In the genomic region with DNA sequence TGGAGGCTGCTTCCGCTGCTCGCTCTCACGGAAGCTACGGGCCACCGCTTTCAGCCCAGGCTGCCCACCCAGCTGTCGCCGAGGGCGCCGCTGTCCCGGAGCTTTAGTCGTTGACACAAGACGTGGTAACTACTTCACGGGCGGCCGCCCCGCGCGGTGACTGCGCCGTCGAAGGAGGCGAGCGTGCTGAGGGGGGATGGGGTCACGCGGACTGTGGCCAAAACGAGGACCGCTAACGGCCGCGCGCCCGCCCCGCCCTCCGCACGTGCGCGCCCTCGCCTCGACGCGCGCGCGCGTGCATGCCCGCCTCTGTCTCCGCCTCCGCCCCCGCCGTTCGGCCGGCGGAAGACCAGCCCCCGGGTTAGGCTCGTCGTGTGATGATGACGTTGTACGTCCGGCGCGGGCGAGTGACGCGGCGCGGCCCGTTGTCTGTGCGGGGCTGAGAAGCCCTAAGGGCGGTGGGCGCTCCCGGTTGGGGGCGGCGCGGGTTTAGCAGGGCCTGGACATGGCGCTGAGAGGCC, we compare ENCODE assay signal across 8 mouse cellular contexts. TPM values are rescaled to one million over a fixed set of nuclear protein-coding genes. Genes with fewer than 3 reads are reported as not detected.
DNase-seq lines count a peak whose midpoint lies in the region; ATAC-seq and TF ChIP-seq lines count a peak whose summit lies in the region.

A gene (minus strand): TSS at position 234 of the 521 bp plus-strand sequence.
A gene (plus strand): TSS at position 367 of the 521 bp plus-strand sequence.

- peak within 1 kb of the TSS; percentile 89 for H3K9ac ChIP-seq in embryonic facial prominence, embryonic 15.5 days
- H3K9ac ChIP-seq in limb, embryonic 14.5 days (ENCODE audit: low read depth, low read length, severe bottlenecking) = peak within 1 kb of the TSS; percentile 99
- peak within 1 kb of the TSS; percentile 97 for H3K9ac ChIP-seq in midbrain, embryonic 16.5 days (ENCODE audit: low read depth, low read length)

- peak; percentile 99 for DNase-seq in B cell, adult 2 months
- peak; percentile 92 to 93 for DNase-seq in heart, adult 9 months (ENCODE audit: low spot score in 2 of 2)
- DNase-seq in kidney, adult 9 months = peak; percentile 94
- peak; percentile 95 for DNase-seq in limb, embryonic 14.5 days (ENCODE audit: low spot score)
- DNase-seq in spleen, adult 2 months (ENCODE audit: low read depth in 1 of 2, low spot score in 2 of 2) = peak; percentile 84 to 93

- peaks cover 35% of the 10 kb centered on the region for H3K36me3 ChIP-seq in embryonic facial prominence, embryonic 15.5 days
- H3K36me3 ChIP-seq in limb, embryonic 14.5 days (ENCODE audit: control insufficient read depth, insufficient read depth, low read length) = peaks cover 34% of the 10 kb centered on the region
- peaks cover 18% of the 10 kb centered on the region for H3K36me3 ChIP-seq in midbrain, embryonic 16.5 days (ENCODE audit: control insufficient read depth, insufficient read depth, low read length)
- H3K36me3 ChIP-seq in spleen, adult 2 months (ENCODE audit: control insufficient read depth, insufficient read depth, low read length) = peaks cover 15% of the 10 kb centered on the region

- peaks cover 8% of the 10 kb centered on the region for H3K4me1 ChIP-seq in bone marrow macrophage, adult 2 months (ENCODE audit: control insufficient read depth, insufficient read depth, low read length)
- peaks cover 16% of the 10 kb centered on the region for H3K4me1 ChIP-seq in embryonic facial prominence, embryonic 15.5 days
- peaks cover 5% of the 10 kb centered on the region for H3K4me1 ChIP-seq in limb, embryonic 14.5 days (ENCODE audit: control insufficient read depth, insufficient read depth, low read length)
- H3K4me1 ChIP-seq in midbrain, embryonic 16.5 days (ENCODE audit: control insufficient read depth, insufficient read depth, low read length) = peaks cover 19% of the 10 kb centered on the region
- H3K4me1 ChIP-seq in spleen, adult 2 months (ENCODE audit: control insufficient read depth, insufficient read depth, insufficient read length) = no peaks in the 10 kb centered on the region; the same call in 1 of the 2 replicates

- no peaks in the 10 kb centered on the region for H3K9me3 ChIP-seq in embryonic facial prominence, embryonic 15.5 days (replicated peaks)
- H3K9me3 ChIP-seq in limb, embryonic 14.5 days (ENCODE audit: control insufficient read depth, low read length) = no peaks in the 10 kb centered on the region
- H3K9me3 ChIP-seq in midbrain, embryonic 16.5 days (replicated peaks; ENCODE audit: control insufficient read depth, low read length, poor library complexity, severe bottlenecking) = no peaks in the 10 kb centered on the region

- H3K27ac ChIP-seq in bone marrow macrophage, adult 2 months (ENCODE audit: insufficient read depth, low read depth, low read length) = peak within 1 kb of the TSS; percentile 94
- peak within 1 kb of the TSS; percentile 94 for H3K27ac ChIP-seq in embryonic facial prominence, embryonic 15.5 days (replicated peaks)
- H3K27ac ChIP-seq in limb, embryonic 14.5 days (replicated peaks; ENCODE audit: low read depth, low read length) = peak within 1 kb of the TSS; percentile 93
- H3K27ac ChIP-seq in midbrain, embryonic 16.5 days (ENCODE audit: low read length) = peak within 1 kb of the TSS; percentile 95
- H3K27ac ChIP-seq in spleen, adult 2 months (ENCODE audit: insufficient read depth, low read length) = peak within 1 kb of the TSS; percentile 100

- peak; percentile 93 for ATAC-seq in embryonic facial prominence, embryonic 15.5 days (ENCODE audit: insufficient number of reproducible peaks, low FRiP score, low TSS enrichment, low read depth)
- ATAC-seq in limb, embryonic 14.5 days (ENCODE audit: low FRiP score, low read depth) = peak; percentile 91
- peak; percentile 89 for ATAC-seq in midbrain, embryonic 16.5 days

- TF ChIP-seq POLR2A in bone marrow macrophage, adult 2 months (IDR thresholded peaks at IDR 0.05; ENCODE audit: borderline replicate concordance, low read depth, low read length) = no peak
- peak; percentile 59; the same call in 1 of the 2 replicates for TF ChIP-seq POLR2A in limb, embryonic 14.5 days (IDR thresholded peaks at IDR 0.05; ENCODE audit: borderline replicate concordance, extremely low read depth, insufficient read depth, insufficient read length)
- TF ChIP-seq POLR2A in spleen, adult 2 months (IDR thresholded peaks at IDR 0.05; ENCODE audit: low read depth, low read length) = peak; percentile 53

- TF ChIP-seq CTCF in bone marrow macrophage, adult 2 months (IDR thresholded peaks at IDR 0.05; ENCODE audit: low read depth, low read length) = no peak
- TF ChIP-seq CTCF in spleen, adult 2 months (IDR thresholded peaks at IDR 0.05; ENCODE audit: extremely low read depth, insufficient read depth, insufficient read length, insufficient replicate concordance) = no peak

- H3K27me3 ChIP-seq in embryonic facial prominence, embryonic 15.5 days = no peaks in the 10 kb centered on the region
- H3K27me3 ChIP-seq in limb, embryonic 14.5 days (ENCODE audit: control insufficient read depth, insufficient read depth, low read length) = no peaks in the 10 kb centered on the region
- no peaks in the 10 kb centered on the region for H3K27me3 ChIP-seq in midbrain, embryonic 16.5 days (ENCODE audit: control insufficient read depth, insufficient read depth, low read depth, low read length)
- no peaks in the 10 kb centered on the region for H3K27me3 ChIP-seq in spleen, adult 2 months (ENCODE audit: control insufficient read depth, insufficient read depth, low read length)

- peak within 1 kb of the TSS; percentile 68 for H3K4me2 ChIP-seq in embryonic facial prominence, embryonic 15.5 days (replicated peaks)
- peak within 1 kb of the TSS; percentile 76 for H3K4me2 ChIP-seq in limb, embryonic 14.5 days (replicated peaks; ENCODE audit: low read depth, low read length, severe bottlenecking)
- H3K4me2 ChIP-seq in midbrain, embryonic 16.5 days (ENCODE audit: low read length) = peak within 1 kb of the TSS; percentile 69

- peak within 1 kb of the TSS; percentile 91 for H3K4me3 ChIP-seq in bone marrow macrophage, adult 2 months (ENCODE audit: insufficient read depth, low read length)
- peak within 1 kb of the TSS; percentile 75 for H3K4me3 ChIP-seq in embryonic facial prominence, embryonic 15.5 days (replicated peaks)
- H3K4me3 ChIP-seq in limb, embryonic 14.5 days (replicated peaks; ENCODE audit: low read length) = peak within 1 kb of the TSS; percentile 97
- peak within 1 kb of the TSS; percentile 90 for H3K4me3 ChIP-seq in midbrain, embryonic 16.5 days (ENCODE audit: low read depth, low read length)
- peak within 1 kb of the TSS; percentile 87 for H3K4me3 ChIP-seq in spleen, adult 2 months (ENCODE audit: extremely low read depth, insufficient read depth, insufficient read length)

- under 1% methylated on average over 75 of the region's 75 CpGs for WGBS in embryonic facial prominence, embryonic 15.5 days
- under 1% methylated on average over 48 of the region's 75 CpGs for WGBS in limb, embryonic 14.5 days
- WGBS in midbrain, embryonic 16.5 days = under 1% methylated on average over 40 of the region's 75 CpGs
- under 1% methylated on average over 75 of the region's 75 CpGs for WGBS in spleen, adult 2 months

RNA-seq across cellular contexts. Expression of the first gene that starts in this region (rescaled TPM):
- polyA plus RNA-seq in bone marrow macrophage, adult 2 months (2012; ENCODE audit: insufficient read depth, insufficient read length, missing spikeins) = 10.5 and 13.2 TPM in 2 replicates
- polyA plus RNA-seq in embryonic facial prominence, embryonic 15.5 days (2015; fragmentation: Nextera tagmentation; extraction: Ambion mirVana) = 10.1 and 12.1 TPM in 2 replicates
- 9.5 and 10.5 TPM in 2 replicates for polyA plus RNA-seq in limb, embryonic 14.5 days (2012; rRNA removed)
- 11.8 and 12.3 TPM in 2 replicates for polyA plus RNA-seq in limb, embryonic 14.5 days (2014; fragmentation: Nextera tagmentation; extraction: Ambion mirVana)
- polyA plus RNA-seq in midbrain, embryonic 16.5 days (2015; fragmentation: Nextera tagmentation; extraction: Ambion mirVana) = 10.2 and 10.8 TPM in 2 replicates
- 4.9 and 6.3 TPM in 2 replicates for polyA plus RNA-seq in spleen, adult 2 months (2012; rRNA removed)

RNA-seq across cellular contexts. Expression of the second gene that starts in this region (rescaled TPM):
- polyA plus RNA-seq in bone marrow macrophage, adult 2 months (2012; ENCODE audit: insufficient read depth, insufficient read length, missing spikeins) = 31.2 and 33.1 TPM in 2 replicates
- polyA plus RNA-seq in embryonic facial prominence, embryonic 15.5 days (2015; fragmentation: Nextera tagmentation; extraction: Ambion mirVana) = 74.6 and 76.9 TPM in 2 replicates
- 90.1 and 108 TPM in 2 replicates for polyA plus RNA-seq in limb, embryonic 14.5 days (2012; rRNA removed)
- polyA plus RNA-seq in limb, embryonic 14.5 days (2014; fragmentation: Nextera tagmentation; extraction: Ambion mirVana) = 71.7 and 76.4 TPM in 2 replicates
- 116 and 125 TPM in 2 replicates for polyA plus RNA-seq in midbrain, embryonic 16.5 days (2015; fragmentation: Nextera tagmentation; extraction: Ambion mirVana)
- polyA plus RNA-seq in spleen, adult 2 months (2012; rRNA removed) = 31.8 and 40.6 TPM in 2 replicates

Comparison
In these comparisons a context has a peak if more than half of its experiments do, and no peak if none do; other contexts are left out.
1. Peak in every context shown above with its lines: DNase-seq, ATAC-seq, H3K4me3 ChIP-seq and H3K27ac ChIP-seq.